Mouse (Mus musculus) kidney, adult 8-10 months (tissue): ENCODE results near the gene Lmbrd1.
"Not testable (repeated sequence)": the region's sequence is repeated elsewhere in the genome, so short reads cannot be mapped to it uniquely, and the experiment has no call there.

Experiments
- DNase-seq, 2 experiments: peaks; one replicate each; pipeline ENCODE4 v3.0.0; 2022

Lmbrd1 gene

DNA sequence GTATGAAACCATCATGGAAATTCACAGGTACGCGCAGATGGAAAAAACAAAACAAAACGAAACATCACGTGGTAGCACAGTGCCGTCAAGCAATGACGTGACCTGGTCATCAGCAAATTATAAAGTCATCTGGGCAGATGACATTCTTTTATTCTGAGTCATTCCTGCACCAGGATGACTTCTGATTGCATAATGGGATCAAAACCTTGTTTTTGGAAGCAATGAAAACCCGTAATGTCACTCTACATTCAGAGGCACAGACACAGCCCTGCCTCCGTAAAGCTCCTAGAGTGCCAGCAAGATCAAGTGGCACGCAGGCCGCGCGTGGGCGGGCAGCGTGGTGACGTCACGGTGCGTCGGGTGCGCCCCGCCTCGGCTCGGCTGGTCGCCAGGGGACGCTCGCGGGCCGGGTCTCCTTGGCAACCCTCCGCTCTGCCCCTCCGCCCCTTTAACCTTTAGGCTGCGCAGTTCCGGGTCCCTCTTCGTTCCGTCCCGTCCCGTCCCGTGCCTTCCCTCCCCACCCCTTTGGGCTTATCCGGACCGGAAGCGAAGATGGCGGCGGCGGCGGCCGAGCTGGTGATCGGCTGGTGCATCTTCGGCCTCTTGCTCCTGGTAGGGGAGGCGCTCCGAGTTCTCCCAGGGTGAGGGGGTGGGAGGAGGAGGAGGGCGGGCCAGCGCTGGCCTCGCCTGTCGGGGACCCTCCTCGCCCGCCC, at the start of gene Lmbrd1:
Gene Lmbrd1, plus strand, starts transcription at position 426 of the 713 bp plus-strand sequence.
- peak; percentile 91 to 94 for DNase-seq

GRCm38 (mm10) chr1:24633553-24634132, 44.8 kb upstream of the Lmbrd1 start:
- peak in 1 of 2 experiments; percentile 13 for DNase-seq

GRCm38 (mm10) chr1:24650100-24650499, 28.3 kb upstream of the Lmbrd1 start:
- DNase-seq: no peak

GRCm38 (mm10) chr1:24659914-24660313, 18.5 kb upstream of the Lmbrd1 start:
- DNase-seq: no peak

DNA sequence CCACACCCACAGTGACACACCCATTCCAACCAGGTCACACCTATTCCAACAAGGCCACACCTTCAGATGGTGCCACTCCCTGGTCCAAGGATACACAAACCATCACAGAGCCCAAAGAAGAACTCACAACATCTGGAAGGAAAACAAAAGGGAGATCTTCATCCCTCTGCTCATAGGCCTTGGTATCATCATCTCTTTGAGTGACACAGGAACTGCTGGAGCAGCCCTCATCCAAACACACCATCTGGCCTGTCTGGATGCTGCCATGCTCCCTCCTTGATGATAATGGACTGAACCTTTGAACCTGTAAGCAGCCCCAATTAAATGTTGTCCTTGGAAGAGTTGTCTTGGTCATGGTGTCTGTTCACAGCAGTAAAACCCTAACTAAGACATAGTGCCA, 17.8 kb upstream of the Lmbrd1 start:
- DNase-seq: not testable (repeated sequence)

GRCm38 (mm10) chr1:24661551-24661950, 16.9 kb upstream of the Lmbrd1 start:
- DNase-seq: no peak

- no peak for DNase-seq
These were observed 14.3 kb upstream of the Lmbrd1 start for GRCm38 (mm10) chr1:24664158-24664557.

DNA sequence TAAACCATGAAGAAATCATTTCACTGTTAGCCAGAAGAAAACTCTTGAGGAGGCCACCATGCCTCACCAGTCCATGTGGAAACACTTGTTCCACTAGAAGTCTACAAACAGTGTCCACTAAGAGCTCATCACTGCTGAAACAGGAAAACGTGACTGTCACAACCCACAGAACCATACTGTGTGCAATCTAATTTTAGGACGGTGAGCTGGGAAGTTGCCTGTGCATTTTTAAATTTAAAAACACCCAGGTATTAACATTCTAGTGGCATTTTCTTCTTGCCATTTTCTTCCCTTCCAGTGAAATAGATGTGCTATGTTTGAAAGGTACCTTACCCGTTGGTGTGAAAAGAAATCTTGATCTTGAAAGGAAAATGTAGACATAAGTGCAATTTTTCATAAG, 5.2 kb upstream of the Lmbrd1 start:
- DNase-seq: no peak

DNA sequence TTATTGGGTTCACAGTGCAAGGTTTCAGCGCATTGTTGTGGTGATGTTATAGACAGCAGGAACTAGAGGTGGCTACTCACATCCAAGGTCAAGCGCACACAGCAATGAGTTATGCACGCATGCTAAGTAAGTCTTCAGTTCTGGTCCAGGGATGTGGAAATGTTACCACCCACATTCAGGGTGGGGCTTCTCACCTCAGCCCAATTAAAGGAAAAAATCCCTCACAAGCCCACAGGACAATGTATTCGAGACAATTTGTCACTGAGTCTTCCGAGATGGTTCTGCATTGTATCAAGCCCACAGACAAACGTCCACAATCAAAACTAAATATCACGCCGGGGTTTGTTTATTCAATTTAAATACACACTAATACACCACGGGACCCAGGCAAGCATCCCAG, 724 bp upstream of the Lmbrd1 start:
- peak; percentile 12 to 34 for DNase-seq

DNA sequence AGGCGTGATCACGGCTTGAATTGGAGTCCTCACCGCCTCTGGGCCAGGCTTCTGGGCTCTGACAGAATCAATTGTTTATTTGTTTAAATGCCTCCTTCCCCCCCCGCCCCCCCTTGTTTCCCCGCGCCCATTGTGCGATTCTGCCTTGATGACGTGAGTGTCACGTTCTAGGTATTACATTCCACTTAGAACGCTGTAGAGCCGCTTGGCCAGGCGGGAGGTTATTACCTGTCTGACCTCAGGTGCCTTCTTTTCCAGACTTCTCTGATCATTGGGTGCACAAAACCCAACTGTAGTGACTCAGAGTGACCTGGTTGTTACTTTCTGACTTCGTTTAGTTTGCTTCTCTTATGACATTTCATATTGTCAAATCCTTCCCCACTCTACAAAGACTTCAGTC, 641 bp downstream of the Lmbrd1 start:
- DNase-seq: peak; percentile 21 to 22

GRCm38 (mm10) chr1:24680991-24681390, 2.6 kb downstream of the Lmbrd1 start:
- no peak for DNase-seq

- DNase-seq: peak in 1 of 2 experiments; percentile 26
These were observed 3.5 kb downstream of the Lmbrd1 start for GRCm38 (mm10) chr1:24681946-24682345.

GRCm38 (mm10) chr1:24683947-24684346, 5.5 kb downstream of the Lmbrd1 start:
- no peak for DNase-seq

DNA sequence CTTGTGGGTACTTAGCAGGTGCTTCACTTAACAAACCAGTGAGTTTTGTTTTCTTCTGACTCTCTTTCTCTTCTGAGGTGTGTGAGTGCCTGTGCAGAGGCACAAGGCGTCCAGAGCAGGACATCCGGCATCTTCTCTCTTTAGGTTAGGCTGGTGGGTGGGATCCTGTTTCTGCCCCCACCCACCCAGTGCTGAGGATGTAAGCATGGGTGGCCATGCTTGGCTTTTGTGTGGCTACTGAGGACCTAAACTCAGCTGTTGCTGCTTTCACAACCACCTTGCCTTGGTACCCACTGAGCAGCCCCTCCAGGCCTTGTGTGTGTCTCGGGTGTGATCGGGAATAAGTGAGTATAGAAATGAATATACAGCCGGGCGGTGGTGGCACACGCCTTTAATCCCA, 7.2 kb downstream of the Lmbrd1 start:
- DNase-seq: no peak

DNA sequence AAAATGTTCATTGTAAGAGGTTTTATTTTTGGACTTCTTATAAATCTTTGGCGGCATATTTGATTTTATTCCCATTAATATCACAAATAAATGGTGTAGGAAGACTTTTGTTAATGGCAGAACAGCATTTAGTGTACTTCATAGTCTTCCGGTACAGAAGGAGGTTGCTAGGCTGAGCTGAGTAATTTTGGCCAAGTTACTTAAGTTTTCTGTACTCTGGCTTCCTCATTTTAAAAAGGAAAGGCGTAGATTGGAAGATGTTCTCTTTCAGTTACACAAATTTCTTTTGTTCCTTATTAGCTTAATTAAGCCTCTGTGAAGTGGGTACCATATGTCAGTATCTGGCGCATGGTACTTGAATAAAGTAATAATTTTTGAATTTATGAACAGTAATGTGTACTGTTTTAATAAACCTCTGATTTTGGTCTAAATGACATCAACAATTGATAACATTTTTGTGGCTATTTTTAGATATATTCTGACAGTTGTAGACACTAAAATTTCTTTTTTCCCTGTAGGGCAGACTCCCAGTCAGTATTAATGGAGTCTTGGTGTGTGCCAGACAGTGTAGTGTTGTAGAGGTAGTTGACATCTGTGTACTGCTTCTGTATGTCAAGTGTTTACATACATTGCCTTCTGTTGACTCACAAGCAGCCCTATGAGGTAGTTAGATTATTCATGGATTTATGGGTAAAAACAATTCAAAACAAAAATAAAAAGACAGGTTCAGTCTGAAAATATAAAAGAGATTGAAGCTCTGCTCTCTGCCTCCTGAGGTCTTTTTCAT, 8.0 kb downstream of the Lmbrd1 start:
- no peak for DNase-seq

DNA sequence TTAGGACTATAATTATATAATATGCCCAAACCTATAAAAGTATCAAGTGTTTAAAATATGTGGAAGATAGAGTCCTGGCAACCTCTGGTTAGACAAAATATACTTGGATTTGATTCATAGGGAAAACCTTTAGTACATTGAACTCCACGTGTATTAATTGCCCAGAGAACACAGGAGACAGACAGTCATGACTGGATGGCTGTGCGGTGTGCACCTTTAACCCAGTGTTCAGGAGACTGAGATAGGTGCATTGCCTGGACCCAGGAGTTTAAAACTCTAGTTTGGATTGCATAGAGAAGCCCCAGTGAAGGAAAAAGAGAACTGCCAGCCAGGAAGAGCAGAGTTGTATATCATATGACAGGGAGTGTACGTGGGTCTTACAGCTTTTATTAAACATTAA, 19.2 kb downstream of the Lmbrd1 start:
- no peak for DNase-seq

DNA sequence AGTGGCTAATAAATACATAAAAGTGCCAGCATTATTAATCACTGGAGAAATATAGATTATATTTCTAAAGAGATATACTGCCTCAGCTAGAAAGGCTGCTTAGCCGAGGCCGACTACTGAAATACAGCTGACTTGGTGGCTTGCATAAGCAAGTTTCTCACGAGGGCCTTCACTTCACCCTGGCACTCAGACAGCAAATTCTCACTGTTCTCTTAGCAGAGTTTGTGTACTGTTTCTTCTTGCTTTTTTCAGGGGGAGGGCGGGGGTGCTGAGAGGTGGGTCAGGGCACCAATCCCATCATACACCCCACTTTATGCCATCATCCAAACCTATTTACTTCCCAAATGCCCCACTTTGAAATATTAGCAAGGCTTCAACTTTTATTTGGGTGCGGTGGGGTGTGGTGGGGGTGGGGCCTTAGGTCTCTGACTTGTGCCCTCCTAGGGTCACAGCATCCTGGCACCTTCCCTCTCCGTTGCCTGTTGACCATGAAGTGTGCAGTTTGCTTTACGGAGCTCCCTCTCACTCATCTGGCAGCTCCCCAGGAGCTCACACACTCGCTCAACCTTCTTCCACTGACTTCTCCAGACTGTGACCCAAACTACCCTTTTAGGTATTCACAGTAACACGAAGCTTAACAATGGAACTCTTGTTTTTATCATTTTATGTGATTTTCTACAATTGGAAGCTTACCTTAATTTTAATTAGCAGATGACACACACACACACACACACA, 19.9 kb downstream of the Lmbrd1 start:
- no peak for DNase-seq

- peak in 1 of 2 experiments; percentile 42 for DNase-seq
These were observed 20.9 kb downstream of the Lmbrd1 start for GRCm38 (mm10) chr1:24699320-24699719.

- peak; percentile 40 to 41 for DNase-seq
These were observed 21.8 kb downstream of the Lmbrd1 start for GRCm38 (mm10) chr1:24700241-24700640.

- no peak for DNase-seq
These were observed 25.4 kb downstream of the Lmbrd1 start for GRCm38 (mm10) chr1:24703821-24704220.

- DNase-seq: no peak
These were observed 37.9 kb downstream of the Lmbrd1 start for GRCm38 (mm10) chr1:24716301-24716700.

GRCm38 (mm10) chr1:24719621-24720020, 41.2 kb downstream of the Lmbrd1 start:
- DNase-seq: no peak

- DNase-seq: no peak
These were observed 41.8 kb downstream of the Lmbrd1 start for GRCm38 (mm10) chr1:24720209-24720608.
